Mouse (Mus musculus) spleen, postnatal 10 days (tissue): ENCODE data around the gene Dtnb.

Source experiments
- DNase-seq, 2 experiments: peaks; one replicate each; pipeline ENCODE4 v3.0.0; 2021 to 2022; ENCODE audit warnings: low spot score in 2 of 2

The Dtnb gene

GRCm38 (mm10) chr12:3806703-3807547 lies 234.7 kb downstream of the Dtnb start:
- peak; percentile 37 to 66 for DNase-seq

DNA sequence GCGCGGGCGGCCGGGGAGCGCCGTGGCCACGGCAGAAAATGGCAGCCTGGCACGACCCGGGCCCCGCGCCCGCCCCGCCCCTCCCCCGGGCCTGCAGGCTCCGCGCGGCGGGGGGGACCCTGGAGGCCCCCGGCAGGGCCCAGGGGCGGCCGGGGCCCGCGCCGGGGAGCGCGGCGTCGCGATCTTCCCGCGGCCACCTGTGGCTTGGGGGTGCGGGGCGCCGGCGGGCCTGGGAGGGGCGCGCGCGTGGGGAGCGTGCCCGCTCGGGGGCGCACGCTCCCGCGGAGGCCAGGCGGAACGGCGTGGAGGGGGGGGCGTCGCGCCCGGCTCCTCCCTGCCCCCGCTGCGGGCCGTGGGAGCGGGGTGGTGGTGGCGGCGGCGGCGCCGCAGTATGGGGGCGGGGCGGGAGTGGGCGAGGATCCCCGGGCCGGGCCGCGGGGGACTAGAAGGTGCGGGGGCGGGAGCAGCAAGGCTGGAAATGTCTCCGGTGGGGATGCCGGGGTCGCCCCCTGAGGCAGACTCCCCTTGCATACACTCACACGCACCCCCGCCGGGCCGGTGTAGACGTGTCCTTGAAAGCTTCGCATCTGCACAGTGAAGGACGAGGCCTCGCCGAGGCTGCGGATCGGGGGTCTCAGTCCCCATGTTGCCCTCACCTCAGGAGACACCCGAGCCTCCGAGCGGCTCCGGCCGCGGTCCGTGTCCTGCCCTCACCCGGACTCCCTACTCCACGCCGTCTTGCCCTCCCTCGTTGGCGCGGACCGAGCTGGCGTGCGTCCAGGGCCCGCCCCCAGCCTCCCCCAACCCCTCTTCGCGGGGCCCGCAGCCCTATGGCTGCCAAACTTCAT lies 235.6 kb downstream of the Dtnb start:
- DNase-seq: peak; percentile 28 to 53

DNA sequence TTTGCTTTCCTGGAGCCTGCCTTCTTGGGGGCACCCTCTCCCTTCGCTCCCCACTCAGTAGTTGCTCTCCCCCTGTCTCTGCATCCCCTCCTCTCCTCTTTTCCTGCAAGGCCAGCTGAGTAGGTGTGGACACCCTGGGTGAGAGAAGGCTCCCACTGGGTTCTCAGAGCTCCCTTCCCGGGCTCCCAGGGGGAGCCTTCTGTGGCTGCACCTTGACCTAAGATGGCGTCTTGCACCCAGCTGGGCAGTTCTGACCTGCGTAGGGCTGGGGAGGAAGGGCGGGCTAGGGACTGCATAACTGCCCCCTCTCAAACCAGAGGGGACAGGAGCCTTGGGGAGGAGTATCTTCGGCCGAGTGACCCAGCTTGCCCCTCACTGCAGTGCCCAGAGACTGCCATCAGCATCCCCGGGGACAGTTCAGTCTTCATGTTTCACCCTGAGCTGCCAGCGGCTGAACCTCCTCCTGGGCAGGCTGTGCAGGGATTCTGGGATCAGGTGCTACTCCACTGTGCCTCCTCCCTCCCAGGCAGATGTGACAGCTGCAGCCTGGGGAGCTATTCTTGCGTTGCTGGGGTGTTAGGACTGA lies 236.3 kb downstream of the Dtnb start:
- DNase-seq: peak in 1 of 2 experiments; percentile 21

GRCm38 (mm10) chr12:3809520-3810180 lies 237.5 kb downstream of the Dtnb start:
- no peak for DNase-seq

- no peak for DNase-seq
Observed at GRCm38 (mm10) chr12:3810455-3810854, 238.3 kb downstream of the Dtnb start.

DNA sequence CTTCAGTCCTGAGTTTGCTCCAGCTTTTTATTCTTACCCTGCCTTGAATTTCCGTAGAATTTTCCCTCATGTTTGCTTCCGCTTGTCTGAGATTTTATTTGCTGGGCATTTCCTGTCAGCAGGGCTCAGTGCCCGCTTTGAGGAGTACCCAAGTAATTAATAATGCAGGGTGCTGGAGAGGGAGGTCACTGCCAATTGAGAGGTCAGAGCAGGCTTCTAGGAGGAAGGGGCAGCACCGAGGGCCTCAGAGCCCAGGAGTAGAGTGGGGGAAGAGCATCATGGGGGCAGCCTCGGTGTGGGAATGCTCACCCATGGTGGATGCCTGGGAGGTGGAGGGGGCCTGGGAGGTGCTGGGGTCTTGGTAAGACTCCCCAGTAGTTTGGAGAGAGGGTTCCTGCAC lies 239.4 kb downstream of the Dtnb start:
- no peak for DNase-seq

- DNase-seq: no peak
Observed at GRCm38 (mm10) chr12:3812251-3812650, 240.1 kb downstream of the Dtnb start.

DNA sequence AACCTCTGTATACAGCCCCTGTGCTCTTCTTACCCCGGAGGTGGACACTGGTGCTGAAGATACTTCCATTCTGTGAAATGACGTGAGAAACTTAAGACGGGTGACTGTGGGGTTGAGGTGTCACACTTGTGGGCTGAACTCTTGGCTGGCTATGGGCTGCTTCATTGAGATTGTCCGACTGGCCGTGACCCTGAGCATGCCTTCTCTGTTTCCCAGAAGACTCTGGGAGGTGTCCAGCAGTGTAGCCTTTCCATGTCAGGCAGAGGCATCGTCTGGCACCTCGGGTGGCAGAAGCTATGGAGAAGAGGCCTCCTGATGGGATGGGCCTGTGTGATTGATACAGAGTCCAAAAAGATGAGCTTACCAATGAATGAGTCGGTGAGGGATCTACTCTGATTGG lies 241.0 kb downstream of the Dtnb start:
- no peak for DNase-seq

- no peak for DNase-seq
Observed at GRCm38 (mm10) chr12:3815386-3815785, 243.2 kb downstream of the Dtnb start.

DNA sequence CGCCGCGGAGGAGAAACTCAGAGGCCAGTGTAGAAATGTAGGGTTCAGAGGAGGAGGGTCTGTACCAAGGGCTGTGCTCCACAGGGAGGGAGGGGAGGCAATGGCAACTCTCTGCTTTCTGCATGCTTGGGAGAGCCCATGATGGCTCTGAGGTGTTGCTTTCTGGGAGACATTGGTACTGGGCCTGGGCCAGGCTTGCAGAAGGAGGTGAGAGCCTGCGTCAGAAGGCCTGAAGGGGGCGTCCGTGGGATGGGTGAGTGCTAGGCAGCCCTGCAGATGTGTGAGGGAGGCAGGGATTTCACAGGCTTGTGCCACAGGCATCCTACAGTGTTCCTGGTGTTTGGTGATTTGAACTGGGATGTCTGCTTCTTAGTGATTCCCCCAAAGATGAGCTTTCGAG lies 244.9 kb downstream of the Dtnb start:
- DNase-seq: peak in 1 of 2 experiments; percentile 36

DNA sequence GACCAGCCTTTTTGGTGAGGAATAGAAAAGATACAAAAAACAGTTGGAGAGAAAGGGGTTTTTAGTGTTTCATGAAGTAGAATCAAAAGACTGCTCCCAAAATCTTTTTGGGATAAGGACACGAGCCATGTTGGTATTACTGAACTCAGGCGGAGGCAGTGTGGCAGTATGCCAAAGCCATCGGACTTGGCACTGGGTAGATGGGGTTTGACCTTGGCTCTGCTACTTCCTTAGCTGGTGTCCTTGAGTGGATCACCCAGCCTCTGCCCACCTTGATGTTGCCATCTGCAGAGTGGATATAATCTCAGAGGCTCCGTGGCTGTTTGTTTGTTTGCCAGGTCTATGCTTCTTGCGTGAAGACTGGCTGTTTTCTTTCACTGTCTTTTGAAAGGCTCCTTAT lies 245.4 kb downstream of the Dtnb start:
- no peak for DNase-seq

DNA sequence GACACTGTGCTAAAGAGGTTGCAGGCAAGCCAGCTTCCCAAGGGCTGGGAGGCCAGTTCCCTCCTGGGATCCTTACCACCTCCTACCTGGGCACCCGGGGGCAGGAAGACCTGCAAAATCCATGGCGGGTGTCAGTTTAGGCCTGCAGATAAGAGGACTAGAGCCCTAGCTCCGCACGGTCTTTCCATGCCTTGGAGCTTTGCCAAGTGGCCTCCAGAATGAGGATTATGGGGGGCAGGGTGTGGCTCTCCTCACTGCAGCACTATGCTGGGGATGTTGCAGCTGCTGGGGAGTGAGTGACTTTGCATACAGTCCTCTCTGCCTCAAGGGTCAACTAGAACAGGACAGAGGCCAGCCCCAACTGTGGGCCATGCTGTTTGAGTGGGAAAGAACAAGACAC lies 247.7 kb downstream of the Dtnb start:
- no peak for DNase-seq

DNA sequence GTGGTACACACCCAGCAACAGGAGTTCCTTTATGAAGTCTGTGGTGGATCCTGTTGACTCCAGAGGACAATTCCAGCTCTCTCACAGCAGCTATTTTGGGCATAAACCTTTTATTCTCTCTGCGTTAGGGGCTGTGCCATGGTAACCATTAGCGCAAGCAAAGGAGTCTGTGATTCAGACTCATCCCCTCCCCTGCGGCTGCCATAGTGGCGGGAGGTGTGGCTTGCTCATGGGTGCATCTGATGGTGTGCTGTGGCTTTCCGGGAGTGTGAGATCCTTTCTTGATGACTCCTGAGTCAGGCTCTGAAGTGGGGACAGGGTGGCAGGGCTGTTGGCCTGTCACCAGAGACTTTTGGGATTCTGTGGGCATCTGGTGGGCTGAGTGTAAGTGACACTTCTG lies 251.2 kb downstream of the Dtnb start:
- no peak for DNase-seq

DNA sequence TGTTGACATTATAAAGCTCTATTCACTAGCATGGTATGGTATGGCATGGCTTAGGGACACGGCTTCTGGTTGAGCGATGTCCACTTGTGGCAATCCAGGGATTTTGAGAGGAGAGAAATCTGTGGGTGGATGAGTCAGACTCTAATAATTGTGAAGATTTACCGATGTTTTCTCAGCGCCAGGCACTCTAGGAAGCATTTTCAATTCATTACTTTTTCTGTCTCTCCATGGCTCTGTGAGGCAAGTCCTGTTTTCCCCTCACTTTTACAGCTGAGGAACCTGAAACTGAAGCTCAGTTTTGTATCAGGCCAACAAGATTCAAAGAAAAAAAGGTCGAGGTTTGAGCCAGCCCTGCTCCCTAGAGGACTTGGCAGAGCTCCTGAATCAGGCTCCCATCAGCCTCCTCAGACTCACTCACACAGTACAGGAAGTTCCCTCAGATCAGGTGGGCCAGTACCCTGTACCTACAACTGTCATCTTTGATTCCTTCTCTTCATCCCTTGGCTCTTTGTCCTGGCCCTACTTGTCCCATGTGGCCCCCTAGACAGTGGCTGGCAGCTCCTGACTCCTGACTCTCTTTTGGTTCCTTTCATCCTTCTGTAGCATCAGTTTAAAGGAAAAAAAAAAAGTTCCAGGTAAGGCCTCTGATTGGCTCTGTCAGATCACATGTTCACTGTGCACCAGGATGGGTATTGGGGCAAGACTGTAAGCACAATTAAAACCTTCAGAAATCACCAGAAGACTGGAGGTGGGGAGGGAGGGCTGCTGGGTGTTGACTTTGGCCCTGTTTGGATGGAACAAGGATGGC lies 252.9 kb downstream of the Dtnb start:
- DNase-seq: no peak

GRCm38 (mm10) chr12:3825714-3826080 lies 253.5 kb downstream of the Dtnb start:
- no peak for DNase-seq

DNA sequence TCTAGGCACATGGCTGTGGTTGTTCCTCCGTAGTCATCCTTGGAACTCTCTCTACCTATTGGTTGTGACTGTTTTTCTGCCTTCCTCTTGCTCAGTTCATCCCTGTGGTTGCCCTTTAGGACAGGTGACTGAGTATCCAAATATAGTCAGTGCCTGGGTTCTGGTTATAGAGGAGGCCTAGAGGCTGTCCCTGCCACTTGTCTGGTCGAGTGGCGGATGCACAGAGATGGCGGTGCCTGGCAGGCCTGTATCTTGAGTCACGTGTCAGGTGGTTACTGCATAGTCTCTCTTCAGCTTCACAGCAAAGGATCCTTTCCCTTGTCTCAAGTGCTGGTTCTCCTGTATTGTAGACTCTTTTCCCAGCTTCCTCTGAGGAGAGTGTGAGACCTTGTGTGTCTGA lies 255.6 kb downstream of the Dtnb start:
- no peak for DNase-seq
